Mouse (Mus musculus) megakaryocyte-erythroid progenitor cell, adult 5-6 weeks (primary cell): ENCODE measurements around the gene Hinfp. TPM values are rescaled to one million over a fixed set of nuclear protein-coding genes. Genes with fewer than 3 reads are reported as not detected.
"Not testable (repeated sequence)": the region's sequence is repeated elsewhere in the genome, so short reads cannot be mapped to it uniquely, and the experiment has no call there.

Source experiments
- ATAC-seq: replicated peaks from 2 replicates; pipeline ENCODE4 v1.8.0; 2016; ENCODE audit warnings: mild to moderate bottlenecking, inconsistent platforms; ENCODE audit not compliant: severe bottlenecking, poor library complexity, low FRiP score, low TSS enrichment
- total RNA-seq, 2 experiments: library from RNA; stranded (forward) in 1 of 2; stranded (reverse) in 1 of 2; fragments of 200-1000, 215-1000 nt in 1 of 2; fragments of >200 nt in 1 of 2; fragmentation: Nextera tagmentation in 1 of 2; gene quantifications; 2 replicates each; pipeline ENCODE4 v1.2.3; 2014 to 2017

Hinfp gene
- total RNA-seq, 2 experiments from 2014 or later, result 16.2 to 25.3 TPM

- peak; percentile 87 for ATAC-seq
These were observed 29.2 kb upstream of the Hinfp start, which contains the start of gene H2afx for GRCm38 (mm10) chr9:44334396-44335330. Gene H2afx, plus strand, starts transcription at chr9:44334694.

GRCm38 (mm10) chr9:44332918-44333638 lies 27.6 kb upstream of the Hinfp start:
- ATAC-seq, result no peak

GRCm38 (mm10) chr9:44330736-44331135 lies 25.3 kb upstream of the Hinfp start:
- ATAC-seq, result no peak

GRCm38 (mm10) chr9:44327926-44328325 lies 22.5 kb upstream of the Hinfp start:
- ATAC-seq, result no peak

GRCm38 (mm10) chr9:44327064-44327711 lies 21.7 kb upstream of the Hinfp start:
- ATAC-seq, result peak; percentile 42

- peak; percentile 95 for ATAC-seq
These were observed 21.0 kb upstream of the Hinfp start for GRCm38 (mm10) chr9:44326371-44327063.

GRCm38 (mm10) chr9:44325768-44326370 lies 20.4 kb upstream of the Hinfp start, which contains the start of gene Dpagt1:
Gene Dpagt1, plus strand, starts transcription at chr9:44326019.
- no peak for ATAC-seq

- not testable (repeated sequence) for ATAC-seq
These were observed 19.7 kb upstream of the Hinfp start for GRCm38 (mm10) chr9:44325032-44325767.

GRCm38 (mm10) chr9:44324147-44324546 lies 18.7 kb upstream of the Hinfp start:
- no peak for ATAC-seq

GRCm38 (mm10) chr9:44323656-44324055 lies 18.2 kb upstream of the Hinfp start:
- not testable (repeated sequence) for ATAC-seq

- no peak for ATAC-seq
These were observed 15.3 kb upstream of the Hinfp start for GRCm38 (mm10) chr9:44320799-44321133.

GRCm38 (mm10) chr9:44319887-44320798 lies 14.7 kb upstream of the Hinfp start, which contains the start of gene C2cd2l:
Gene C2cd2l, minus strand, starts transcription at chr9:44320285.
- peak; percentile 87 for ATAC-seq

- ATAC-seq, result no peak
These were observed 13.8 kb upstream of the Hinfp start for GRCm38 (mm10) chr9:44319105-44319886.

- no peak for ATAC-seq
These were observed 13.3 kb upstream of the Hinfp start for GRCm38 (mm10) chr9:44318826-44319095.

GRCm38 (mm10) chr9:44318076-44318825 lies 12.8 kb upstream of the Hinfp start:
- ATAC-seq, result no peak

GRCm38 (mm10) chr9:44317452-44317851 lies 12.0 kb upstream of the Hinfp start:
- no peak for ATAC-seq
